Mouse (Mus musculus) forebrain, embryonic 11.5 days (tissue): ENCODE data around the gene Sdhb. TPM values are rescaled to one million over a fixed set of nuclear protein-coding genes. Genes with fewer than 3 reads are reported as not detected.
A peak's percentile ranks its signal among the peaks of the same experiment; 100 is the strongest.

Source experiments
- ATAC-seq: fragments of 200-750 bp; cut with Nextera tagmentation; replicated peaks from 2 replicates; pipeline ENCODE4 v1.8.0; 2017; ENCODE audit warnings: moderate TSS enrichment; ENCODE audit not compliant: low FRiP score
- DNase-seq: peaks from one replicate; pipeline ENCODE4 v3.0.0-alpha.2; 2017; ENCODE audit warnings: low spot score
- H3K27ac ChIP-seq: fragments of 300-500 bp; sonication (generic); 2 replicates; pipeline ENCODE4 v1.5.1; 2014; ENCODE audit warnings: low read depth, low read length
- H3K27me3 ChIP-seq: fragments of 300-500 bp; sonication (generic); 2 replicates; pipeline ENCODE4 v1.6.1; 2014; ENCODE audit warnings: mild to moderate bottlenecking, low read length, mixed read lengths; ENCODE audit not compliant: control insufficient read depth, insufficient read depth
- H3K36me3 ChIP-seq: fragments of 300-500 bp; sonication (generic); 2 replicates; pipeline ENCODE4 v1.6.1; 2014; ENCODE audit warnings: mild to moderate bottlenecking, low read length, moderate library complexity, mixed read lengths; ENCODE audit not compliant: control insufficient read depth, insufficient read depth
- H3K4me1 ChIP-seq: fragments of 300-500 bp; sonication (generic); replicated peaks from 2 replicates; pipeline ENCODE4 v1.6.1; 2014; ENCODE audit warnings: low read length, mixed read lengths; ENCODE audit not compliant: control insufficient read depth, insufficient read depth
- H3K4me2 ChIP-seq: fragments of 300-500 bp; sonication (generic); 2 replicates; pipeline ENCODE4 v1.6.1; 2014; ENCODE audit warnings: low read depth, mild to moderate bottlenecking, low read length, moderate library complexity, mixed read lengths; ENCODE audit not compliant: severe bottlenecking
- H3K4me3 ChIP-seq: fragments of 300-500 bp; sonication (generic); 2 replicates; pipeline ENCODE4 v1.5.1; 2014; ENCODE audit warnings: low read depth, low read length
- H3K9ac ChIP-seq: fragments of 300-500 bp; sonication (generic); 2 replicates; pipeline ENCODE4 v1.6.1; 2014; ENCODE audit warnings: low read length
- H3K9me3 ChIP-seq: fragments of 300-500 bp; sonication (generic); 2 replicates; pipeline ENCODE4 v1.6.1; 2016; ENCODE audit warnings: low read length, mixed read lengths; ENCODE audit not compliant: control insufficient read depth
- WGBS: fragments of 180-500 bp; shearing (Covaris S2); extraction: QIAGEN DNeasy Blood & Tissue Kit; methylation state at CpG from one replicate; pipeline ENCODE4 v1.1.7; 2014; 5-methylcytosine and 5-hydroxymethylcytosine counted together
- polyA plus RNA-seq: library from polyadenylated mRNA; unstranded; fragments of >200 nt; fragmentation: Nextera tagmentation; extraction: Ambion mirVana; gene quantifications from 2 replicates; pipeline ENCODE4 v1.2.1, GENCODE M21; 2014

Gene Sdhb
- polyA plus RNA-seq, result 375 and 401 TPM in 2 replicates

- DNase-seq (peak; percentile 98), ATAC-seq (peak; percentile 96)
- Histone ChIP-seq H3K4me2 (peak within 1 kb of the TSS; percentile 94), H3K36me3 (no peaks in the 10 kb centered on the region), H3K27ac (peak within 1 kb of the TSS; percentile 66; the same call in 1 of the 2 replicates), H3K9me3 (no peaks in the 10 kb centered on the region), H3K4me3 (peak within 1 kb of the TSS; percentile 96), H3K9ac (peak within 1 kb of the TSS; percentile 95), H3K4me1 (peaks cover 15% of the 10 kb centered on the region; the same call in 1 of the 2 replicates), H3K27me3 (no peaks in the 10 kb centered on the region)
- 4% methylated on average over 37 of the region's 37 CpGs for WGBS
Measured at GRCm38 (mm10) chr4:140960781-140961466, at the start of gene Sdhb. Gene Sdhb (plus strand): TSS chr4:140961203.

- ATAC-seq (no peak), DNase-seq (no peak)
- Histone ChIP-seq H3K4me2 (no peak overlapping the region), H3K9ac (no peak overlapping the region), H3K4me3 (no peak overlapping the region), H3K9me3 (no peaks in the 10 kb centered on the region), H3K27ac (no peak overlapping the region), H3K27me3 (peaks cover 8% of the 10 kb centered on the region), H3K4me1 (peaks cover under 1% of the 10 kb centered on the region; the same call in 1 of the 2 replicates), H3K36me3 (no peaks in the 10 kb centered on the region)
- WGBS, result 90% methylated on average over 9 of the region's 9 CpGs
Measured at GRCm38 (mm10) chr4:140911416-140911815, 49.6 kb upstream of the Sdhb start.

- H3K9ac ChIP-seq, result no peak overlapping the region
- no peak for ATAC-seq
Measured at GRCm38 (mm10) chr4:140912271-140912833, 48.7 kb upstream of the Sdhb start.

DNA sequence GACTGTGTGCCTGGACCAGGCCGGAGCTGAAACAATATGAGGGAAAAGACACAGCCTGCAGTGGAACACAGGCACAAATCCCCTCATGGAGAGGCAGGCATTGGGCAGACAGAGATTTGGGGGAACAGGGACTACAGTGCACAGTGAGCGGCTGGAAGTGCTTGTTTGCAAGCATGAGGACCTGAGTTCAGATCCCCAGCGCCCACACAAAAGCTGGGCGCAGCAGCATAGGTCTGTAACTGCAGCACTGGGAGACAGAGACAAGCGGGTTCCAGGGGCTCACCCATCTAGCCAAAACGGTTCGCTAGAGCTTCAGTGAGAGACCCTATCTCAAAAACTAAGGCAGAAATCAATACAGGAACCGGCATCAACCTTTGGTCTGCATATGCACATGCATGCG, 47.4 kb upstream of the Sdhb start:
- Histone ChIP-seq H3K27ac (no peak overlapping the region), H3K4me1 (no peaks in the 10 kb centered on the region; the same call in 1 of the 2 replicates), H3K27me3 (no peaks in the 10 kb centered on the region), H3K9ac (no peak overlapping the region), H3K9me3 (no peaks in the 10 kb centered on the region), H3K4me2 (no peak overlapping the region), H3K36me3 (no peaks in the 10 kb centered on the region), H3K4me3 (no peak overlapping the region)
- no peak for ATAC-seq
- 90% methylated on average over 9 of the region's 9 CpGs for WGBS
- peak; percentile 38 for DNase-seq

More at GRCm38 (mm10) chr4:140912271-140912833, 48.7 kb upstream of the Sdhb start:
- no peaks in the 10 kb centered on the region for H3K36me3 ChIP-seq
- H3K27ac ChIP-seq, result no peak overlapping the region
- peaks cover 3% of the 10 kb centered on the region for H3K27me3 ChIP-seq
- no peaks in the 10 kb centered on the region for H3K9me3 ChIP-seq
- peak; percentile 31 for DNase-seq
- 85% methylated on average over 10 of the region's 10 CpGs for WGBS
- H3K4me3 ChIP-seq, result no peak overlapping the region
- no peaks in the 10 kb centered on the region; the same call in 1 of the 2 replicates for H3K4me1 ChIP-seq
- no peak overlapping the region for H3K4me2 ChIP-seq

DNA sequence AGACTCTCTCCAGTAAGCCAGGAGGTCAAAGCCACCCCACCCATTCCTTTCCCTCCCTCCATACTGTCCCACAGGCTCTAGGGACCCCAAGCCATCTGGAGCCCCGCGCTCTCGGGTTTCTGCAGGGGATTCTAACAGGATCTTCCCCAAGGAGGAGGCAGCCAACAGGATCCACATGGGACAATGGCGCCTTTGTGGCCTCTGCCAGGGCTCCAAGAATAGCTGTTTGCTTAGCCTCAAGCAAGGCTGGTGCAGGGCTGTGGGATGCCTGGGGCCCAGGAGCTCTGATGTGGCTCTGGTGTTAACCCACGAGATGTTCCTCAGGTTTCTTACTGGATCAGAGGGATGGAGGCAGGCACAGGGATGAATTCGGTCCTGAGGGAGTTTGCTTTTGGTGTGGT, 46.3 kb upstream of the Sdhb start:
- DNase-seq (peak; percentile 51), ATAC-seq (no peak)
- Histone ChIP-seq H3K9ac (no peak overlapping the region), H3K9me3 (no peaks in the 10 kb centered on the region), H3K4me2 (no peak overlapping the region), H3K36me3 (no peaks in the 10 kb centered on the region), H3K27ac (no peak overlapping the region), H3K4me3 (no peak overlapping the region), H3K4me1 (no peaks in the 10 kb centered on the region; the same call in 1 of the 2 replicates), H3K27me3 (no peaks in the 10 kb centered on the region)
- 61% methylated on average over 6 of the region's 6 CpGs for WGBS

DNA sequence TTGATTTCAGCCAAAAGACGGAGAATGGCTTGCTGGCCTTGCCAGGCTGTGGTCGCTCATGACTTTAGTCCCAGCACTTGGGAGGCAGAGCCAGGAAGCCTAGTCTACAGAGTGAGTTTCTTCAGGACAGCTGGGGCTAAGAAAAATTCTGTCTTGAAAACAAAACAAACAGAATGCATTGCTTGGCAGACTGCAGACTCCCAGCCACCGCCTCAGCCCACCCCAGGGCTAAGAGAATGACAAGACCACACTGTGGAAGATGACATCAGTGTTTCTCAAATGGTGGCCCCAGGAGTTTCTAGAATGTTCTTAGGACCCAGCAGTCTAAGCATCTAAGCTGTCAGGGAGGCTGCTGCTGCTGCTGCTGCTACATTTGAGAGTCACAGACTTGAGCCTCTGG, 45.8 kb upstream of the Sdhb start:
- H3K4me2 ChIP-seq, result no peak overlapping the region
- no peak overlapping the region for H3K27ac ChIP-seq
- no peaks in the 10 kb centered on the region for H3K27me3 ChIP-seq
- H3K4me3 ChIP-seq, result no peak overlapping the region
- ATAC-seq (no peak), DNase-seq (peak; percentile 25)
- 82% methylated on average over 3 of the region's 3 CpGs for WGBS
- H3K9me3 ChIP-seq, result no peaks in the 10 kb centered on the region
- no peaks in the 10 kb centered on the region for H3K36me3 ChIP-seq
- H3K4me1 ChIP-seq, result no peaks in the 10 kb centered on the region; the same call in 1 of the 2 replicates
- no peak overlapping the region for H3K9ac ChIP-seq

- Histone ChIP-seq H3K4me2 (no peak overlapping the region), H3K9ac (no peak overlapping the region), H3K4me1 (no peaks in the 10 kb centered on the region; the same call in 1 of the 2 replicates), H3K9me3 (no peaks in the 10 kb centered on the region), H3K4me3 (no peak overlapping the region), H3K36me3 (no peaks in the 10 kb centered on the region), H3K27me3 (no peaks in the 10 kb centered on the region), H3K27ac (no peak overlapping the region)
- ATAC-seq, result no peak
- 86% methylated on average over 5 of the region's 5 CpGs for WGBS
- DNase-seq, result peak; percentile 38
Measured at GRCm38 (mm10) chr4:140916296-140916695, 44.7 kb upstream of the Sdhb start.

GRCm38 (mm10) chr4:140917451-140917850, 43.6 kb upstream of the Sdhb start:
- WGBS, result 90% methylated on average over 9 of the region's 9 CpGs
- Histone ChIP-seq H3K36me3 (no peaks in the 10 kb centered on the region), H3K4me1 (no peaks in the 10 kb centered on the region; the same call in 1 of the 2 replicates), H3K9me3 (no peaks in the 10 kb centered on the region), H3K27me3 (no peaks in the 10 kb centered on the region), H3K4me3 (no peak overlapping the region), H3K4me2 (no peak overlapping the region), H3K27ac (no peak overlapping the region), H3K9ac (no peak overlapping the region)
- no peak for ATAC-seq
- peak; percentile 46 for DNase-seq
